Mouse (Mus musculus): ENCODE data around the gene Klhdc8a.
A peak's percentile ranks its signal among the peaks of the same experiment; 100 is the strongest.
"Not testable (repeated sequence)": the region's sequence is repeated elsewhere in the genome, so short reads cannot be mapped to it uniquely, and the experiment has no call there.

The Klhdc8a gene

DNA sequence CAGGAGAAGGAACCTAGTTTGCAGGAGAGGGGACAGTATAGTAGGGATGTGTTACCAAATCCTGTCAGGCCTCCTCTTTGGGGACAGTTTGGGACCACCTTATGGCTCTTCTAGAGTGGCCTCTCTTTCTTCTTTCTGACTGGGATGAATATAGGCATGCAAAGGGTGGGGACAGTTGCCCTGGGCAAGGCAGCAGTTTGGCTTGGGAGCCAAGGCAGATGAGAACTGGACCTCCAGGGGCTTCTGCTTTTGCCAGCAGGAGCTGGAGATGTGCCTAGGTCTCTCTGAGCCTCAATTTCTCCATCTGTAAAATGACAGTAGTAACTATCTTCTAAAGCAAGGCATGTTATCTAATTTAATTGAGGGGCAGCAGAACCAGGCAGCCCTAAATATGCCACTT lies 48.5 kb downstream of the Klhdc8a start:
- no peak for DNase-seq

DNA sequence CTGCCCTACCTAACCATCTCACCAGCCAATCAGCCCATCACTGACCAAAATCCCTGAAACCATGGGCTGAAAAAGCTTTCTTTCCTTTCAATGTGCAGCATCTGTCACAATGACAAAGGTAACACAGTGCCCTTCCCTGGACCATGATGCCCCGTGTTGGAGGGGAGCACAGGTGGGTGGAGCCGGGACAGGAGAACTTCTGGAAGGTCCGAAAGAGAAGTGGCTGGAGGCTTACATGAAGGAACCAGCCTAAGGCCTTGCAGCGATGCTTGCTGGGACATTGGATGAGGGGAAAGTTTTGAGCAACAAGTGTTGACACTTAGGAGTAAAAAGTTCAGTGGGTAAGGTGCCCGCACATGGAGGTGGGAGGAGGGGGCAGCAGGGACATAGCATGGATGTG lies 50.0 kb downstream of the Klhdc8a start:
- DNase-seq, result no peak

- not testable (repeated sequence) for DNase-seq
These were observed 50.6 kb downstream of the Klhdc8a start for GRCm38 (mm10) chr1:132349049-132349448.

DNA sequence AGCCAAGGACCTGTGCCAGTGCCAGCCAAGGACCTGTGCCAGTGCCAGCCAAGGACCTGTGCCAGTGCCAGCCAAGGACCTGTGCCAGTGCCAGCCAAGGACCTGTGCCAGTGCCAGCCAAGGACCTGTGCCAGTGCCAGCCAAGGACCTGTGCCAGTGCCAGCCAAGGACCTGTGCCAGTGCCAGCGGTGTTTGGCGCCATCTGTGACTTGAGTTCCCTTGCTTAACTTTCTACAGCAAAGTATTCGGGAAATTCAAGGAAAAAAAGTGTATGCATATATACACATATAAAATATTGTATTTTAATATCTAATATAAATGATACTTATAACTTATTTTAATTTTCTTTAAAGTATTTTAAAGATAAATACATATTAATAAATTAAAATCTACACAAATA lies 51.2 kb downstream of the Klhdc8a start:
- not testable (repeated sequence) for DNase-seq

DNA sequence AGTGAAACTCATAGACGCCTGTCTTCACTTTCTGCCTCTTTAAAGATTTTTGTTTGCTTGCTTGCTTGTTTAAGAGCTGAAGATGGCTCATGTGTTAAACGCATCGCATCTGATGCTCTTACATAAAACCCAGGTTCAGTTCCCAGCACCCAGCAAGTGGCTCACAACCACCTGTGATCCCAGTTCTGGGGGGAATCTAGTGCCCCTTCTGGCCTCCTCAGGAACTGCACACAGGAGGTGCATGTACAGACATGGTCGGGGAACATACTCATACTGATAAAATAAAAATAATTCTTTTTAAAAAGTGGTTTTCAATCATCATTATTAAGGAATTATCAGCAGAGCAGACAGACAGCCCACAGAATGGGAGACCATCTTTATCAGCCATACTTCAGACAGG lies 52.6 kb downstream of the Klhdc8a start:
- DNase-seq, result no peak

DNA sequence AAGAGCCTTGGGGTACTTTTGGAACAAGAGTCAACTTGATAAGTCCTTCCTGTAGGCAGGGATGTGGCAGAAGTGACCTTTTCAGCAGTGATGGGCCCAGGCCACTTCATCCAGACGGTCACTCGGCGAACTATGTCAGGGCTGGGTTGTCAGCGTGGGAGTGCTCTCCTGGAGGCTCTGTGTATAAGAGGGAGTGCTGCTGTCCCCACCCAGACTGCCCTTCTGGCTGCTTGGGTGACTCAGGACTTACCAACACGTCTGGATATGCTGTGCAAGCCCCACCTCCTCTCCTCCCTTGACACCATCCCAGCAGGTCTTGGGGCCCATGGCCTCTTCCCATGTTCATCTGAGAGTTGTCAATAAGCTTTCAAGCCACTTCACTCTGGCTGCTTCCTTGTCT lies 55.0 kb downstream of the Klhdc8a start:
- no peak for DNase-seq

DNA sequence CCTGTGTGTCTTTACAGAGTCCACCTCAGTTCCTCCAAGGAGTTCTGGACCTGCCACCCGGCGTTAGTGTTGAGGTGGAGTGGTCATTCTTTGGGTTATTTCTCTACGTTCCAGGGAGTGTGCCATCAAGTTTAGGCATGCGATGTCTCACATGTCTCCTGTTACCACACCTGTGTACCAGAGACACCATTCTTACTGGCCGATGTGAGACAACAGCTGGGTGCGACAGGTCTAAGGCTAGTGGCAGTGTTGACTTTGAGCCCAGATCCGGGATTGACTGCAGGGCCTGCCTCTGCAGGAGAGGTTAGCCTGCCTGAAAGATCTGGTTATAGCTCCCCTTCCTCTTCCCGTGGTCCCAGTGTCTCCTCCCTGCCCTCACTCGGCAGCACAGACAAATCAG lies 55.8 kb downstream of the Klhdc8a start:
- no peak for DNase-seq

GRCm38 (mm10) chr1:132355162-132355601 lies 56.8 kb downstream of the Klhdc8a start:
- DNase-seq, result no peak

- peak; percentile 77 for DNase-seq
These were observed 57.4 kb downstream of the Klhdc8a start for GRCm38 (mm10) chr1:132355841-132356242.

GRCm38 (mm10) chr1:132356841-132357240 lies 58.4 kb downstream of the Klhdc8a start:
- DNase-seq, result no peak
